ENCODE assay signal across 11 mouse cellular contexts in the genomic region with DNA sequence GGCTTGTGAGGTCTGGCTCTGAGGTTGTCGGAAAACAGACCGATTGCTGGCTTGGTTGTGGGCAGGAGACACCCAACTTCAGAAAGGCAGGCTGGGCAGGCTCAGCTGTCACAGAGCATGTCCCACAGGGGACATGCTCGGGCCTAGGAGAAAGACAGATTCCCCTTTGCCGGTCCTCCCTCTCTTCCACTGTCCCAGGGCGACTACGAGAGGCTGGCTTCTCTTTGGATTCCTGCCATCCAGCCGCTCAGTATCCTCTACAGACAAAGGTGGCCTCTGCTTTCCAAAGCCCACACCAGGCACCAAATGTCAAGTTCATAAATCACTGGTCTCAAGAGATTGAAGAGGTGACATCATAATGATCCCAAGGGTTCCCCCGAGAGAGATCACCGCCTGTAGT. TPM values are rescaled to one million over a fixed set of nuclear protein-coding genes. Genes with fewer than 3 reads are reported as not detected.
A peak's percentile ranks its signal among the peaks of the same experiment; 100 is the strongest.
DNase-seq lines count a peak whose midpoint lies in the region; ATAC-seq and TF ChIP-seq lines count a peak whose summit lies in the region.
"Had no signal": no experiment of that assay in that cellular context is flagged by ENCODE, and none has a peak within 500 bp of the region (broad histone marks: within the 10 kb centered on the region; RNA-seq: fewer than 3 reads in every experiment).

No protein-coding gene starts in this region.

- no peak for TF ChIP-seq CTCF in C2C12 (IDR thresholded peaks at IDR 0.05; ENCODE audit: control insufficient read depth, insufficient read depth, insufficient read length)

- H3ac ChIP-seq in C2C12 (ENCODE audit: control insufficient read depth, insufficient read length, low read depth) = peak overlapping the region; percentile 55

- peaks cover 75% of the 10 kb centered on the region for H3K79me2 ChIP-seq in C2C12 (ENCODE audit: control insufficient read depth, insufficient read depth)

- no peak for DNase-seq in forebrain, embryonic 11.5 days (ENCODE audit: low spot score)
- DNase-seq in kidney, postnatal 10 days = peak; percentile 55
- no peak for DNase-seq in kidney, adult 18-20 months
- no peak for DNase-seq in intestine, embryonic 14.5 days (ENCODE audit: low spot score)
- DNase-seq in right cerebral cortex, postnatal 10 days (ENCODE audit: low spot score in 2 of 2) = no peak
- no peak for DNase-seq in T-cell, adult 2 months (ENCODE audit: low spot score)
- DNase-seq: kidney, adult 9 months had no signal

- no peaks in the 10 kb centered on the region for H3K36me3 ChIP-seq in forebrain, embryonic 15.5 days
- no peaks in the 10 kb centered on the region for H3K36me3 ChIP-seq in forebrain, embryonic 11.5 days (ENCODE audit: control insufficient read depth, insufficient read depth, low read length)
- H3K36me3 ChIP-seq in C2C12 (ENCODE audit: control insufficient read depth, insufficient read depth) = peaks cover 26% of the 10 kb centered on the region
- no peaks in the 10 kb centered on the region for H3K36me3 ChIP-seq in intestine, embryonic 14.5 days (ENCODE audit: control insufficient read depth, insufficient read depth, low read length)
- H3K36me3 ChIP-seq: neural tube, embryonic 12.5 days had no signal

- peak overlapping the region; percentile 5; the same call in 1 of the 2 replicates for H3K4me2 ChIP-seq in forebrain, embryonic 15.5 days (replicated peaks)
- no peak overlapping the region for H3K4me2 ChIP-seq in forebrain, embryonic 11.5 days (ENCODE audit: low read depth, low read length, severe bottlenecking)
- H3K4me2 ChIP-seq in intestine, embryonic 14.5 days (ENCODE audit: low read length) = peak overlapping the region; percentile 83

- no peaks in the 10 kb centered on the region for H3K27me3 ChIP-seq in forebrain, embryonic 15.5 days
- peaks cover 5% of the 10 kb centered on the region; the same call in 1 of the 2 replicates for H3K27me3 ChIP-seq in forebrain, embryonic 11.5 days (ENCODE audit: control insufficient read depth, insufficient read depth, low read length)
- no peaks in the 10 kb centered on the region for H3K27me3 ChIP-seq in C2C12 (ENCODE audit: control insufficient read depth, insufficient read depth, insufficient read length)
- peaks cover 13% of the 10 kb centered on the region; the same call in 1 of the 2 replicates for H3K27me3 ChIP-seq in intestine, embryonic 14.5 days (replicated peaks; ENCODE audit: control insufficient read depth, insufficient read depth, low read length)

- 75% methylated on average over 9 of the region's 9 CpGs for WGBS in forebrain, embryonic 15.5 days
- 91% methylated on average over 9 of the region's 9 CpGs for WGBS in forebrain, embryonic 11.5 days
- 67% methylated on average over 9 of the region's 9 CpGs for WGBS in intestine, embryonic 14.5 days

- ATAC-seq in forebrain, embryonic 15.5 days (replicated peaks) = no peak
- no peak for ATAC-seq in forebrain, embryonic 11.5 days (replicated peaks; ENCODE audit: low FRiP score)
- no peak for ATAC-seq in intestine, embryonic 14.5 days (replicated peaks; ENCODE audit: low FRiP score, low TSS enrichment, low read depth)
- ATAC-seq: forebrain, embryonic 13.5 days had no signal

- H3K79me3 ChIP-seq in C2C12 (ENCODE audit: low read depth) = peaks cover 66% of the 10 kb centered on the region

- H3K4me1 ChIP-seq in forebrain, embryonic 15.5 days = peaks cover 17% of the 10 kb centered on the region
- H3K4me1 ChIP-seq in forebrain, embryonic 11.5 days (replicated peaks; ENCODE audit: control insufficient read depth, insufficient read depth, low read length) = peaks cover 5% of the 10 kb centered on the region; the same call in 1 of the 2 replicates
- H3K4me1 ChIP-seq in intestine, embryonic 14.5 days (replicated peaks; ENCODE audit: control insufficient read depth, insufficient read depth, low read length) = peaks cover 7% of the 10 kb centered on the region

- no peak overlapping the region for H3K9ac ChIP-seq in forebrain, embryonic 15.5 days (replicated peaks)
- no peak overlapping the region for H3K9ac ChIP-seq in forebrain, embryonic 11.5 days (ENCODE audit: low read length)
- no peak overlapping the region for H3K9ac ChIP-seq in intestine, embryonic 14.5 days (ENCODE audit: low read length)
- H3K9ac ChIP-seq: forebrain, embryonic 13.5 days; neural tube, embryonic 12.5 days had no signal

- no peaks in the 10 kb centered on the region for H3K9me3 ChIP-seq in forebrain, embryonic 15.5 days
- H3K9me3 ChIP-seq in forebrain, embryonic 11.5 days (ENCODE audit: control insufficient read depth, low read length) = no peaks in the 10 kb centered on the region
- no peaks in the 10 kb centered on the region for H3K9me3 ChIP-seq in intestine, embryonic 14.5 days (ENCODE audit: control insufficient read depth, low read length)
- H3K9me3 ChIP-seq: forebrain, embryonic 13.5 days; neural tube, embryonic 12.5 days had no signal

- no peak overlapping the region for H3K4me3 ChIP-seq in forebrain, embryonic 15.5 days
- no peak overlapping the region for H3K4me3 ChIP-seq in forebrain, embryonic 11.5 days (ENCODE audit: low read depth, low read length)
- H3K4me3 ChIP-seq in C2C12 (ENCODE audit: insufficient read depth, poor library complexity, severe bottlenecking) = no peak overlapping the region
- peak overlapping the region; percentile 65; the same call in 1 of the 2 replicates for H3K4me3 ChIP-seq in intestine, embryonic 14.5 days (ENCODE audit: low read depth, low read length)
- H3K4me3 ChIP-seq: forebrain, embryonic 13.5 days; neural tube, embryonic 12.5 days had no signal

- no peak overlapping the region for H3K27ac ChIP-seq in forebrain, embryonic 15.5 days (replicated peaks)
- H3K27ac ChIP-seq in forebrain, embryonic 11.5 days (ENCODE audit: low read depth, low read length) = no peak overlapping the region
- H3K27ac ChIP-seq in intestine, embryonic 14.5 days (ENCODE audit: low read depth) = no peak overlapping the region
- H3K27ac ChIP-seq: forebrain, embryonic 13.5 days; neural tube, embryonic 12.5 days had no signal

TF ChIP-seq in C2C12, 6 proteins besides CTCF, POLR2A, EP300 and RAD21:
- TF ChIP-seq FOSL1 (IDR thresholded peaks at IDR 0.05; ENCODE audit: insufficient read depth, low read length, poor library complexity, severe bottlenecking) (no peak), MAX (IDR thresholded peaks at IDR 0.05) (no peak), MYOG (IDR thresholded peaks at IDR 0.05; ENCODE audit: control insufficient read depth, extremely low read depth, insufficient read length) (no peak), USF1 (IDR thresholded peaks at IDR 0.05; ENCODE audit: low read depth) (no peak), CEBPB (IDR thresholded peaks at IDR 0.05; ENCODE audit: low read depth) (no peak), MYOD1 (IDR thresholded peaks at IDR 0.05; ENCODE audit: control insufficient read depth, insufficient read length, low read depth) (no peak)

RNA-seq across cellular contexts. Expression of a gene that starts 2.6 kb away (rescaled TPM):
- 75.6 and 81.6 TPM in 2 replicates for polyA plus RNA-seq in forebrain, embryonic 15.5 days (2015; fragmentation: Nextera tagmentation; extraction: Ambion mirVana)
- 40.5 and 47.4 TPM in 2 replicates for polyA plus RNA-seq in forebrain, embryonic 11.5 days (2014; fragmentation: Nextera tagmentation; extraction: Ambion mirVana)
- 236 TPM for polyA plus RNA-seq in C2C12 (2012; fragmentation: generic; extraction: Trizol)
- polyA plus RNA-seq in intestine, embryonic 14.5 days (2014; fragmentation: Nextera tagmentation; extraction: Ambion mirVana) = 162 and 185 TPM in 2 replicates

RNA-seq across cellular contexts. Expression of a gene that starts 54.5 kb away (rescaled TPM):
- 6.5 and 8.4 TPM in 2 replicates for polyA plus RNA-seq in forebrain, embryonic 15.5 days (2015; fragmentation: Nextera tagmentation; extraction: Ambion mirVana)
- polyA plus RNA-seq in forebrain, embryonic 11.5 days (2014; fragmentation: Nextera tagmentation; extraction: Ambion mirVana) = 9.0 and 11.7 TPM in 2 replicates
- polyA plus RNA-seq in C2C12 (2012; fragmentation: generic; extraction: Trizol) = 0.04 TPM
- polyA plus RNA-seq in intestine, embryonic 14.5 days (2014; fragmentation: Nextera tagmentation; extraction: Ambion mirVana) = 10.3 and 14.1 TPM in 2 replicates
